18 mouse cellular contexts compared by ENCODE assay signal in the genomic region with DNA sequence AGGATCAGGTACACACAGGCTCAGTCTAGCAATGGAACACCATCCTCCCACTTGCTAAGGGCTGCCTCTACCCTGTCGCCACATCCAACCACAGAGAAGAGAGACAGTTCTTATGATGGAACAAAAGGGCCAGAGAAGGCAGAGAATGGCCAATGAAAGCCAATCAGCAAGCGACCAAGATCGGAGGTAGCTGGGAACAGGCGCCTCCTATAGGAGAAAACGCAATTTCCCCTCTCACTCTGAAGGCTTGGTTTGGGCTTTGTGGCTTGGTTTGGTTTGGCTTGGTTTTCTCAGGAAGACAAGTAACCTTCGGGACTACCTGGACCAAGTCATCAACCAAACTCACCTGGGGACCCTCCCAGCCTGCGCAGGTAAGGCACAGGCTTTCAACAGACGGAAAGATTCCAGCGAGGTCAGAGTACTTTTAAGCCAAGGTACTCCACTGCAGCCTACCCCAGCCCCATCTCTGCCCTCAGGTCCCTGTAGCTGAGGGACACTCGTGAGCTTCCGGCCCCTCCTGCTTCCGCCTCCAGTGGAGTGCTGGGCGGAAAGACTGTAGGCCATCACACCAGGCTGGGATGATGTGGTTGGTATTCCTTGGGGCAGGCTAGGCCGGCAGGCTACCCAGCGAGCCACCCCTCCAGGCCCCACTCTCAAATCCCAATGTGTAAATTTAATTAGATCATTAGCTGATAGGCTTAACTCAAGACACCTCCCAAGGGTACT. TPM values are rescaled to one million over a fixed set of nuclear protein-coding genes. Genes with fewer than 3 reads are reported as not detected.
DNase-seq lines count a peak whose midpoint lies in the region; ATAC-seq and TF ChIP-seq lines count a peak whose summit lies in the region.
"Had no signal": no experiment of that assay in that cellular context is flagged by ENCODE, and none has a peak within 500 bp of the region (broad histone marks: within the 10 kb centered on the region; RNA-seq: fewer than 3 reads in every experiment).

No protein-coding gene starts in this region.

- peaks cover 10% of the 10 kb centered on the region for H3K4me1 ChIP-seq in hindbrain, embryonic 13.5 days (replicated peaks)
- peaks cover 4% of the 10 kb centered on the region for H3K4me1 ChIP-seq in hindbrain, embryonic 16.5 days (ENCODE audit: control insufficient read depth, insufficient read depth, low read depth, low read length)
- H3K4me1 ChIP-seq in midbrain, embryonic 10.5 days = peaks cover 47% of the 10 kb centered on the region
- H3K4me1 ChIP-seq in midbrain, postnatal 0 days (ENCODE audit: insufficient read depth, low read length) = no peaks in the 10 kb centered on the region; the same call in 1 of the 2 replicates

- no peak overlapping the region for H3K9ac ChIP-seq in hindbrain, embryonic 13.5 days
- H3K9ac ChIP-seq in hindbrain, embryonic 16.5 days (ENCODE audit: low read depth, low read length) = no peak overlapping the region
- no peak overlapping the region for H3K9ac ChIP-seq in midbrain, postnatal 0 days (replicated peaks; ENCODE audit: low read length, poor library complexity, severe bottlenecking)
- H3K9ac ChIP-seq: limb, embryonic 15.5 days; lung, embryonic 14.5 days had no signal

- DNase-seq in midbrain, embryonic 10.5 days (ENCODE audit: low spot score) = no peak
- no peak for DNase-seq in midbrain, postnatal 0 days (ENCODE audit: low spot score)
- peak; percentile 79 for DNase-seq in ZHBTc4 (ENCODE audit: low read depth, low spot score)
- no peak for DNase-seq in kidney, adult 11 months
- DNase-seq in kidney, postnatal 36 days = no peak
- DNase-seq: adrenal gland, postnatal 10 days; cerebellum, adult 9-11 months; gastrocnemius, postnatal 14 days; heart, postnatal 10 days; kidney, postnatal 4 days; lung, embryonic 14.5 days; right cerebral cortex, adult 18-20 months had no signal

- no peak for ATAC-seq in hindbrain, embryonic 13.5 days (ENCODE audit: low FRiP score)
- no peak for ATAC-seq in hindbrain, embryonic 16.5 days
- no peak for ATAC-seq in midbrain, postnatal 0 days (ENCODE audit: low FRiP score)
- ATAC-seq: inflammation-experienced regulatory T-cells, adult 6 months had no signal

- no peak for TF ChIP-seq CTCF in midbrain, postnatal 0 days (IDR thresholded peaks at IDR 0.05)

- peak overlapping the region; percentile 13; the same call in 1 of the 2 replicates for H3K27ac ChIP-seq in hindbrain, embryonic 13.5 days
- no peak overlapping the region for H3K27ac ChIP-seq in hindbrain, embryonic 16.5 days (ENCODE audit: low read depth, low read length)
- H3K27ac ChIP-seq in midbrain, embryonic 10.5 days (replicated peaks) = 0 out of 2 replicates have a peak overlapping the region, but pooled peaks have one; percentile 30
- no peak overlapping the region for H3K27ac ChIP-seq in midbrain, postnatal 0 days (ENCODE audit: low read depth, low read length)
- H3K27ac ChIP-seq: heart, embryonic 10.5 days; limb, embryonic 15.5 days had no signal

- WGBS in hindbrain, embryonic 13.5 days = 65% methylated on average over 15 of the region's 15 CpGs
- WGBS in hindbrain, embryonic 16.5 days = 68% methylated on average over 15 of the region's 15 CpGs
- 49% methylated on average over 15 of the region's 15 CpGs for WGBS in midbrain, embryonic 10.5 days
- 64% methylated on average over 15 of the region's 15 CpGs for WGBS in midbrain, postnatal 0 days

- H3K4me2 ChIP-seq in hindbrain, embryonic 13.5 days = no peak overlapping the region
- no peak overlapping the region for H3K4me2 ChIP-seq in hindbrain, embryonic 16.5 days (ENCODE audit: low read length)
- no peak overlapping the region for H3K4me2 ChIP-seq in midbrain, postnatal 0 days (ENCODE audit: low read depth, low read length, poor library complexity, severe bottlenecking)
- H3K4me2 ChIP-seq: limb, embryonic 15.5 days; lung, embryonic 14.5 days had no signal

- no peaks in the 10 kb centered on the region for H3K9me3 ChIP-seq in hindbrain, embryonic 13.5 days
- H3K9me3 ChIP-seq in hindbrain, embryonic 16.5 days (ENCODE audit: control insufficient read depth, low read length) = no peaks in the 10 kb centered on the region
- no peaks in the 10 kb centered on the region for H3K9me3 ChIP-seq in midbrain, embryonic 10.5 days (replicated peaks)
- H3K9me3 ChIP-seq in midbrain, postnatal 0 days (ENCODE audit: low read length) = no peaks in the 10 kb centered on the region
- H3K9me3 ChIP-seq: heart, embryonic 10.5 days; limb, embryonic 15.5 days had no signal

- no peak overlapping the region for H3K4me3 ChIP-seq in hindbrain, embryonic 13.5 days
- no peak overlapping the region for H3K4me3 ChIP-seq in hindbrain, embryonic 16.5 days (ENCODE audit: low read length)
- H3K4me3 ChIP-seq in midbrain, embryonic 10.5 days = no peak overlapping the region
- H3K4me3 ChIP-seq in midbrain, postnatal 0 days (ENCODE audit: low read depth, low read length) = no peak overlapping the region
- H3K4me3 ChIP-seq: heart, embryonic 10.5 days; limb, embryonic 15.5 days had no signal

- H3K36me3 ChIP-seq in hindbrain, embryonic 13.5 days = no peaks in the 10 kb centered on the region
- H3K36me3 ChIP-seq in hindbrain, embryonic 16.5 days (ENCODE audit: control insufficient read depth, insufficient read depth, low read length) = no peaks in the 10 kb centered on the region
- H3K36me3 ChIP-seq in midbrain, embryonic 10.5 days = peaks cover 13% of the 10 kb centered on the region; the same call in 1 of the 2 replicates
- no peaks in the 10 kb centered on the region for H3K36me3 ChIP-seq in midbrain, postnatal 0 days (ENCODE audit: insufficient read depth, low read length)

- peaks cover 9% of the 10 kb centered on the region for H3K27me3 ChIP-seq in hindbrain, embryonic 13.5 days
- no peaks in the 10 kb centered on the region; the same call in 1 of the 2 replicates for H3K27me3 ChIP-seq in hindbrain, embryonic 16.5 days (replicated peaks; ENCODE audit: control insufficient read depth, insufficient read depth, low read length)
- H3K27me3 ChIP-seq in midbrain, embryonic 10.5 days (ENCODE audit: low read depth, poor library complexity, severe bottlenecking) = no peaks in the 10 kb centered on the region
- no peaks in the 10 kb centered on the region for H3K27me3 ChIP-seq in midbrain, postnatal 0 days (ENCODE audit: insufficient read depth, low read length)
- H3K27me3 ChIP-seq: limb, embryonic 15.5 days had no signal

RNA-seq across cellular contexts. Expression of gene Sash1, which starts 4.8 kb away (rescaled TPM):
- polyA plus RNA-seq in hindbrain, embryonic 13.5 days (2015; fragmentation: Nextera tagmentation; extraction: Ambion mirVana) = 4.3 and 4.4 TPM in 2 replicates
- 2.7 and 4.2 TPM in 2 replicates for polyA plus RNA-seq in hindbrain, embryonic 16.5 days (2015; fragmentation: Nextera tagmentation; extraction: Ambion mirVana)
- polyA plus RNA-seq in midbrain, embryonic 10.5 days (2016; fragmentation: Nextera tagmentation; extraction: Ambion mirVana) = 3.1 and 3.3 TPM in 2 replicates
- 47.4 and 64.1 TPM in 2 replicates for total RNA-seq in midbrain, postnatal 0 days (2014; rRNA removed)
- 4.0 and 5.0 TPM in 2 replicates for polyA plus RNA-seq in midbrain, postnatal 0 days (2015; fragmentation: Nextera tagmentation; extraction: Ambion mirVana)
- total RNA-seq: MEL had no signal

Comparison
In these comparisons a context has a peak if more than half of its experiments do, and no peak if none do; other contexts are left out.
1. H3K27ac ChIP-seq: peak in hindbrain, embryonic 13.5 days (single experiment) and midbrain, embryonic 10.5 days (single experiment); none in hindbrain, embryonic 16.5 days (single experiment) and midbrain, postnatal 0 days (single experiment).